Mouse (Mus musculus) layer of hippocampus, postnatal 36 days (tissue): ENCODE results near the gene Scamp4. TPM values are rescaled to one million over a fixed set of nuclear protein-coding genes. Genes with fewer than 3 reads are reported as not detected.

Source experiments
- DNase-seq, 2 experiments: peaks; one replicate each; pipeline ENCODE4 v3.0.0; 2022
- total RNA-seq, 2 experiments: library from RNA; stranded (reverse); gene quantifications; 2 replicates each; pipeline ENCODE4 v1.2.3; 2021

Gene Scamp4
- 10 to 100 TPM; 41.8 to 44.9 TPM for total RNA-seq

GRCm38 (mm10) chr10:80602698-80603325 is at the start of gene Scamp4, which contains the start of gene Adat3:
Gene Scamp4, plus strand, starts transcription at chr10:80602872.
Gene Adat3, plus strand, starts transcription at chr10:80602880.
- DNase-seq, result peak; percentile 97 to 98

GRCm38 (mm10) chr10:80553575-80553974 is 49.1 kb upstream of the Scamp4 start:
- DNase-seq, result no peak

DNA sequence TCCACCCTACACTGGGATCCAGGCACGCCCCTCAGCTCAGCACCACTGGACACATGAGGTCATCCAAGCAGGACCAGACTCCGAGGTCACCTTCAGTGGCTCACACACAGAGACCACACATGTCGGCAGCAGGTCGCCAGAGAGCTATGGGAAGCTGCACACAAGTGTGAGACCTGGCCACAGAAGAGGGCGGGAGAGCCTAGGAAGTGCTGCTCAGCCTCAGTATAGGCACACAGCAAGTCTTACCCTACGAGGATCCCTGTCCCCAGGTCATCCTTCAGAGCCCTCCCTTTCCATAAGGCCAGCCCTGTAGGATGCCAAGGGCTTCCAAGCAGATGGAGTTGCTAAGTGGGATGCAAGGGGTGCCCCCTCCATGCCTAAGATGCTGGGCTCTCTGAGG is 48.7 kb upstream of the Scamp4 start:
- DNase-seq, result no peak

DNA sequence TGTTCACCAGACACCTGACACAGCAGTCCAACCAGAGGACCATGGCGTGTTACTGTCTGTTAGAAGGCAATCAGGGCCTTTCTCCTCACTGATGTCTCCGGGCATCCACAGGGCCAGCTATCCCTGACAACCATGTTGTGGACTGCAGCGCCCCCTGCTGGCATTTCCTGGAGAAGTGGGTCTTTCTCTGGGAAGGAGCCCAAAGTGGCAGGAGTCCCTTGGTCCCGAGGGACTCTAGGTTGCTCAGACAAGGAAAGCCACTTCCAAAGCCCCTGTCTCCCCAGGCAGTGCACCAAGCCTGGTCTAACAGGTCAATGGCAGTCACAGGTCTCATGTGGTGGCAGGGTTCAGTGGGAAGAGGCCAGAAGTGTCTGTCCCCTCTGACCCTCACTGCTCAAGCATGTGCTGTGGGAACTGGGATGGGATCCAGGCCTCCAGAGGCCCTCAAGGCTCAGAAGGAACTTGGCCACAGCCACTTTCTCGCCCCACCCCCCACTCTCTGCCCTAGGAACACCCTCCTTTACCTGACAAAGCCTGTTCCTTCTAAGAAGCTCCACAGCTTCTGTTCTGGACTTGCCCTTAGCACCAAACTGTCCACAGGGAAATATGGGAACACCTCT is 45.2 kb upstream of the Scamp4 start:
- DNase-seq, result peak; percentile 70 to 76

DNA sequence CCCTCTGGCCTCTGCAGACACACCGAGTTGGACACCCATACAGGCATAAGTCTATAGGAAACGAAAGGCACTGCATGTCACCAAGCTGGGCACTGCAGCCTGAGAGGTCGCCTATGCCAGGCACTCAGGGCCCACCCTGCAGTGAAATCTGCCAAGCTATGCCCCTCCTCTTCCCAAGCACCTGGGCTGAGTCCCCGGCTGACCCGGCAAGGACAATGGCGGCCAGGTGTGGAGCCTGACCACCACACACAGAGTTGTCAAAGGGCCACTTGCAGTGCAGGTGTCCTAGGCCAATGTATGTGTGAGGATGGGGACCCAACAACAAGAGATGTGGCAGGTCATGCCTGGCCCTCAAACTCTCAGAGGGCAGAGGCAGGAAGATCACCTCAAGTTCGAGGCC is 43.2 kb upstream of the Scamp4 start:
- no peak for DNase-seq

GRCm38 (mm10) chr10:80560621-80561020 is 42.1 kb upstream of the Scamp4 start:
- no peak for DNase-seq

DNA sequence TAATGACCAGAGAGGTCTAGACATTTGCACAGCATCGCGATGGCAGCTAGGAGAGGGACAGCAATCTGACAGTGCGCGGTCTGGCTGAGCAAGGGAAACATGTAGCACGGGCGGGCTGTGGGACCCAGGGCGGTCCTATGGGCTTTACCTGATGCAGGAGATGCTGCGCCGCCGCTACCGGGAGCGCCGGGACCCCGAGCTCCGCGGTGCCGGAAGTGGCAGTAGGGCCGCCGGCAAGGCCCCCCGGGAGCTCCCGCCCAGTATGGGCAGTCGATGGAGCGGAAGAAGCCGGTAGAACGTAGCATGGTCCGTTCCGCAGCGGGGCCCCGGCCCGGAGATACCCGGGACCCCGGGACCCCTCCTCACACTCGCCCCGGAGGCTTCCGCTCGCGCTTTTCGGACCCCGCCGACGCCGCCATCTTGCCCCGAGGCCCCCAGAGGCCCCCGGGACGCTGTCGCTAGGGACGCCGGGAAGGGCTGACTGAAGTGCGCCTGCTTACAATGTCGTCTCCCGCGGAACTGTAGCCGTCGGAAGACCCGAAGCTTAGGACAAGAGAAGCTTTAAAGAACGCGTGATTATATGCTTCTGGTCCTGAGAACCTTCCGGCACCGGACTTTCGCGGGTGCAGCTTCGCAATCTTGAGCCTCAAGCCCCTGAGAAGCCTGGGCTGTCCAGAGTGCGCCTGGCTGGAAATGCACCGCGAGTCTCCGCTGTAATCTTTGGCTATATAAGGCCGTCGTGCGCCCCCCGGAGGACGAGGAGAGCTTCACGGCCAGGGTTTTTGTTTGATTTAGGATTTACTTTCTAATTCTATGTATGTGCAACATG is 41.3 kb upstream of the Scamp4 start, which contains the start of gene Rexo1:
TSS of gene Rexo1 (minus strand) at position 445 of the 829 bp plus-strand sequence.
- peak; percentile 94 to 95 for DNase-seq

DNA sequence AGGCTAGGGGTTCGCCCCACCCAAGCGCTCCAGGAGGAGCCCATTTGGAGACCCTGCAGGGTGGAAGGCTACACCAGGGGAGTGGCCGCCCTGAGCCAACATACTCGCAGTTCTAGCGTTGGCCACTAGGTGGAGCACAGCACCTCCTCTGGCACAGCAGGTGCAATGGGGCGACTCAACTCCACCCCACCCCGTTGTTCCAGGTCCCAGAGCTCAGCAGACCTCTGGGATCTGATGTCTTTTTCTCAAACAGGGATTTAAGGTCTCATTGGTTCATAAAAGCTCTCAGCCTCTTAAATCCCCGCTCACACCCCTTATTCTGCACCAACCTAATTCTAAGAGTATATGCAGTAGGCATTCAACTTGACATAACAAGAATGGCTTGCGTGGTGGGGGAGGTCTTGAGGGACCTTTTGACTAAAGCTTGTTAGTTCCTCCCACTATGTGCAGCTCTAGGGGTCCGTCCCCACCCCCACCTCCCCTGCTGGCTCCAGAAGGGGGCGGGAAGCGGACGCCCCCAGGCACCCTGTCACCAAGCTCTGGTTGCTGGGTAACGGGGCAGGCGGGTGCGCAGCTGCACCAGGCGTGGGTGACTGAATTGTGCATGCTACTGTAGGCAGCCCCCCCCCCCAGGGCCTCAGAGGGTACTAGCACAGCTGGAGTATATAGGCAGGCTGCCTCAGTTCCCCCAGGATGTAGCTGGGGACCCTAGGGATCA is 36.1 kb upstream of the Scamp4 start:
- peak; percentile 87 for DNase-seq

DNA sequence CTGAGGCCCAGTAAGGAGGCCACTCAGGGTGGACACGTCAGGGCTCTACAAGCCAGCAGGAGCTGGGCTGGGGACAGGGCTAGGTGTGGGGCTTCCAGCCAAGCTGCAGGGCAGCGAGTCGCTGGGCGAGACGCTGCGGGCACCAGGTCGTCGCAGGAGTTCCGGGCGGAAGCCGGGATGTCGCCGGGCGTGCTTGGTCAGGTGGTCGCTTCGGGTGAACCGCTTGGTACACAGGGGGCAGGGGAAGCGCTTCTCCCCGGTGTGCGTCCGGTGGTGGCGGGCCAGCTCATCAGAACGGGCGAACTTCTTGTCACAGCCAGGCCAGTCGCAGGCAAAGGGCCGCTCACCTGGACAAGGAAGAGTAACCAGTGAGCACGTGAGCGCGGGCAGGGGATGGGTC is 33.8 kb upstream of the Scamp4 start:
- DNase-seq, result no peak

DNA sequence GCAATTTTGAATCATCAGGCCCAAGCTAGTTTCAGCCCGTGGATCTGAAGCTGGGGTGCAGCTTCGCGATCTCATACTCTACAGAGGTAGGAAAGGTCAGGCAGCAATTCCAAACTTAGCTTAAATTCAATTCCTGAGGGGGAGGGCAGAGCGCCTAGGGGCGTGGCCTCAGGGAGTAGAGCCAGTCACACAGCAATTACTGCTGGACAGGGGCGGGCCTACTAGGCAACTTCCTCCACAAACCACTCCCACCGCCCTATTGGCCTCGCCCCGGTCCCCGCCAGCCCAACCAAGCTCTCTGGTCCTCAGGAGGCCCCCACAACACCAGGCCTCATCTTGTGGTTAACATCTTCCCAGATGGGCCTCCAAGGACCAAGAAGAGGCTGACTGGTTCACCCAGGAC is 33.0 kb upstream of the Scamp4 start:
- DNase-seq, result no peak

GRCm38 (mm10) chr10:80570419-80570818 is 32.3 kb upstream of the Scamp4 start:
- DNase-seq, result no peak

DNA sequence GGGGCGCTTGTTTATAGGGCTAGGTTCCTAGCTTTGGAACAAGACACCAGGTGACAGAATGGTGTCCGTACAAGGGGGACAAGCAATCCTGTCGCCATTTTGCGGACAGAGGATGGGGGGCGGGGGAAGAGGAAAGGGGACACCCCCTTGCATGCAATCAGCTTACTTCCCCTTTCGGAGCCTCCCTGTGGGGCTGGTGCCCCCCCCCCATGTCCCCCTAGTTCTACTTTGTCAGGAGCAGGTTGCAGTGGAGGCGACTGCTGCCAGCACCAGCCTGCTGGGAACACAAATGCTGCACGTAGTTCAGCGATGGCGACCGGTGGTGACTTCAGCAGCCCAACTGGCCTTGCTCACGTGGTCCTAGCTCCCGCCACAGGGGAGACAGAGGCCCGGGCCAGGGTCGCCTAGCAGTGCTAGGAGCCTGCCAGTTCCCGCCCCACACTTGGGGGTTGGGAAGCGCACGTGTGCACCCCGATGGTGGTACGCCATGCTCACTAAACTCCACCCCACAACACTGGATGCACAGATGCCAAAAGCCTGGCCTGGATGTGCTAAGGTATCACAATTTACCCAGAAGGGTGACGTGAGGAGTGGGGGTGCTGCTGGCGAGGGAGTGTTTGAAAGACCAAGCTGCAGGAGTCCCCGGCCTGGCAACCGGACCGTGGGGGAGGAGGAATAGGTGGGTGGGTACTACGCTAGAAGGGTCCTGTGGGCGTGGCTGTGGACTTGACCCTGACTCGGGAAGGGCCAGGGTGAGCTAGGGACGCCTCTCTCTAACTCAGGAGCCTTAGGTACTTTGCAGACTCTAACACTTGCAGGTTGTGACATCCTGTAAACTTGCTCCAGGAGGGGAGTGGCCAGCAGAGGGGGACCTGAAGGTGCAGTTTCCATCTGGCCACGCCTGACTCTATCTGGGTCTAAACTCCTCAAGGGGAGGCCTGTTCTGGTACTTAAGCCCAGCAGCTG is 31.5 kb upstream of the Scamp4 start:
- DNase-seq, result peak in 1 of 2 experiments; percentile 60

- DNase-seq, result no peak
These were observed 30.2 kb upstream of the Scamp4 start for GRCm38 (mm10) chr10:80572477-80572876.

- DNase-seq, result peak in 1 of 2 experiments; percentile 52
These were observed 28.7 kb upstream of the Scamp4 start for GRCm38 (mm10) chr10:80573944-80574343.

DNA sequence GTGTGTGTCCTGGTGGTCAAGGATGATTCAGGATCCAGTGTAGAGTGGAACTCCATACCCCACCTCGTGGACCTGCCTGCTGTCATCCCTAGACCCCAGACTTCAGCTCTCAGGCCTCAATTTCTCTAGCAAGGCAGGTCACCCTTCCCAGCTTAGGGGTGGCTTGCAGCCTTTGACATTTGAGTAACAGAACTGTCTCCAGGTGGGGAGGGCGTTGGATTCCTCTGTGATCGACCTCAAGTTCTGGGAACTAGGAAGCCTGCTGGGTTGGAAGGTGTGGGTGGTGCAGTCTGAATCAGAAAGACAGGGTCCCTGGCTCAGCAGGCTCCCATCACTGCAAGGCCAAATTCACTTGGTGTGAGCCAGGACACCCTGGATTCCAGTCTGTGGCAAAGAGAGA is 27.8 kb upstream of the Scamp4 start:
- no peak for DNase-seq

DNA sequence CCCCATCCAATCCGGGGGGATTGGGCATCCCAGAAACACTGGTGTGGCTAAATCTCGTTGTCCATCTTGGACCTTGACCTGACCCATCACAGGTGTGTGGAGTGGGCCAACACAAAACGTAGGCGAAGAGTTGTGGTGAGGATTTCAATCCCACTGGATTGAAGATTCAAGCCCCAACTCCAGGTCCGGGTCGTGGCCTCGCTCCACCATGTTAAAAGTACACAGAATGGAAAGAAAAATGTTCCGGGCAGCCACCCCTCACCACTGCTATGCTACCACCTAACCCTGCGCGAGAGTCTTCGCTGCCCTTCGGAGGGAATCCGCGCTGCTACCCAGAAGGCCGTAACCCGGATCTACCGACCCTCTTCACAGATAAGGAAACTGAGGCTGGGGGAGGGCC is 26.7 kb upstream of the Scamp4 start:
- no peak for DNase-seq

GRCm38 (mm10) chr10:80576351-80577194 is 26.1 kb upstream of the Scamp4 start:
- DNase-seq, result no peak

- DNase-seq, result peak; percentile 97
These were observed 25.2 kb upstream of the Scamp4 start, which contains the start of gene Klf16 for GRCm38 (mm10) chr10:80577195-80578130. Gene Klf16, minus strand, starts transcription at chr10:80577321.

DNA sequence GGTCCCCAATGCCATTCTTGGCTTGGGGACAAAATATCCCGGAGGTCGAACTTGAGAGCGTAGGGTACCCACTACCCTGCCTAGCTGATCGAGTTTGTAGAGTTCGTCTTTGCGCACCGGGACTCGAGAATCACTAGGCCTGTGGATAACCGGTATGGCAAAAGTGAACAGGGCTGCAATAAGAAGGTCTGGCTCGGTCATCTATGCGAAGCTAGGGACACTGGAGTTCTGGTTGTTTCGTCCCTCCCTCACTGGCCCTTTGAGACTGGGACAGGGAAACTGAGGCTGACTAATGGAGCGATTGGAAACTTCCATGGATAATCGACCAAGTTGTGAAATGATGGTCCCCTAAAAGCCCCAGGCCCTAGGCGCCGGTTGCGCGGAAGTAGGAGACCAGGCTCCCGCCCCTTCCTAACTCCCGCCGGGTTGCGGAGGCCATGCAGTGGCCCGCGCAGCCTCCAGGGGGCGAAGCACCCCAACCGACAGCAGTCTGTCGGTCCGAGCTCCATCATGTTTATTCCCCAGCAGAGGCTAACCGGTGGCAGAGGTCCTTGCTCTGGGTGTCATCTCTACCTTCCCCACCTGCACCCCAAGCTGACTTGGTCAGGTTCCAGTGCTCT is 24.4 kb upstream of the Scamp4 start:
- peak; percentile 62 to 68 for DNase-seq
